25 mouse cellular contexts compared by ENCODE assay signal in the genomic region with DNA sequence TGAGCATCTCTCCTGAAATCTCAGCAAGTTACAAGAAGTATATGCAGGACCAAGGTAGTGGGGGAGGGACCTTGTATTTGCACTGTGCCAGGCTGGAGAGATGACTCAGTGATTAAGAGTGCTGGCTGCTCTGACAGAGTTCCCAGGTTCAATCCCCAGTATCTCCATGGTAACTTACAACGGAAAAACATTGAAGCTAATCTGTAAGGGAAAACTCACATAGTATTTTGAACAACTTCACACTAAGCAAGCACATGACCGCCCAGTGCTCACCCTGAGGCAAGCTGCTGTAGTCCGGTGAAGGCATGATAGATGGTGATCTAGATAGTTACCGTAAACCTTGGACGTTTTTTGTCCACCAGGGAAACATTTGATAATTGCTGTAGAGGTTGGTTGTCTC. TPM values are rescaled to one million over a fixed set of nuclear protein-coding genes. Genes with fewer than 3 reads are reported as not detected.
A peak's percentile ranks its signal among the peaks of the same experiment; 100 is the strongest.
DNase-seq lines count a peak whose midpoint lies in the region; ATAC-seq and TF ChIP-seq lines count a peak whose summit lies in the region.
"Had no signal": no experiment of that assay in that cellular context is flagged by ENCODE, and none has a peak within 500 bp of the region (broad histone marks: within the 10 kb centered on the region; RNA-seq: fewer than 3 reads in every experiment).

No protein-coding gene starts in this region.

- no peak overlapping the region for H3K4me3 ChIP-seq in intestine, embryonic 14.5 days (ENCODE audit: low read depth, low read length)
- no peak overlapping the region for H3K4me3 ChIP-seq in intestine, postnatal 0 days (ENCODE audit: low read depth, low read length)
- H3K4me3 ChIP-seq in stomach, postnatal 0 days (ENCODE audit: low read depth, low read length): no peak overlapping the region
- no peak overlapping the region for H3K4me3 ChIP-seq in forebrain, embryonic 11.5 days (ENCODE audit: low read depth, low read length)
- H3K4me3 ChIP-seq: embryonic facial prominence, embryonic 10.5 days; embryonic facial prominence, embryonic 12.5 days; forebrain, embryonic 12.5 days had no signal

- no peak overlapping the region for H3K4me2 ChIP-seq in intestine, embryonic 14.5 days (ENCODE audit: low read length)
- H3K4me2 ChIP-seq in intestine, postnatal 0 days (replicated peaks; ENCODE audit: low read depth): no peak overlapping the region
- H3K4me2 ChIP-seq in stomach, postnatal 0 days (replicated peaks; ENCODE audit: low read depth): no peak overlapping the region
- no peak overlapping the region for H3K4me2 ChIP-seq in forebrain, embryonic 11.5 days (ENCODE audit: low read depth, low read length, severe bottlenecking)
- H3K4me2 ChIP-seq: embryonic facial prominence, embryonic 12.5 days; forebrain, embryonic 12.5 days had no signal

- DNase-seq in intestine, embryonic 14.5 days (ENCODE audit: low spot score): peak; percentile 15
- DNase-seq in 3T3-L1 (ENCODE audit: low read depth, low spot score) (peak; percentile 12), NIH3T3 (ENCODE audit: low read depth) (peak; percentile 65)
- DNase-seq in stomach, postnatal 0 days (ENCODE audit: low spot score): no peak
- no peak for DNase-seq in forebrain, embryonic 11.5 days (ENCODE audit: low spot score)
- no peak for DNase-seq in cerebellum, postnatal 4 days (ENCODE audit: low spot score in 2 of 2)
- DNase-seq: adrenal gland, adult 8-10 months; adrenal gland, postnatal 14 days; adrenal gland, postnatal 36 days; B cell, adult 2 months; cerebellum, adult 11-12 months; cerebellum, adult 2 months; cerebellum, adult 9-11 months; cerebellum, postnatal 14 days; cerebellum, postnatal 36 days had no signal

- no peaks in the 10 kb centered on the region for H3K4me1 ChIP-seq in intestine, embryonic 14.5 days (replicated peaks; ENCODE audit: control insufficient read depth, insufficient read depth, low read length)
- H3K4me1 ChIP-seq in intestine, postnatal 0 days (replicated peaks; ENCODE audit: control insufficient read depth, insufficient read depth, low read length): no peaks in the 10 kb centered on the region
- H3K4me1 ChIP-seq in stomach, postnatal 0 days (replicated peaks; ENCODE audit: control insufficient read depth, insufficient read depth): no peaks in the 10 kb centered on the region
- no peaks in the 10 kb centered on the region for H3K4me1 ChIP-seq in forebrain, embryonic 11.5 days (replicated peaks; ENCODE audit: control insufficient read depth, insufficient read depth, low read length)
- H3K4me1 ChIP-seq: embryonic facial prominence, embryonic 10.5 days; embryonic facial prominence, embryonic 12.5 days; forebrain, embryonic 12.5 days had no signal

- no peaks in the 10 kb centered on the region for H3K27me3 ChIP-seq in intestine, embryonic 14.5 days (replicated peaks; ENCODE audit: control insufficient read depth, insufficient read depth, low read length)
- no peaks in the 10 kb centered on the region for H3K27me3 ChIP-seq in intestine, postnatal 0 days (replicated peaks; ENCODE audit: control insufficient read depth, insufficient read depth, low read length)
- no peaks in the 10 kb centered on the region for H3K27me3 ChIP-seq in stomach, postnatal 0 days (ENCODE audit: control insufficient read depth, insufficient read depth, low read length)
- no peaks in the 10 kb centered on the region for H3K27me3 ChIP-seq in forebrain, embryonic 11.5 days (ENCODE audit: control insufficient read depth, insufficient read depth, low read length)
- H3K27me3 ChIP-seq: CH12.LX; embryonic facial prominence, embryonic 12.5 days; forebrain, embryonic 12.5 days had no signal

- no peak for TF ChIP-seq CTCF in intestine, postnatal 0 days (IDR thresholded peaks at IDR 0.05; ENCODE audit: low read depth)
- no peak for TF ChIP-seq CTCF in stomach, postnatal 0 days (IDR thresholded peaks at IDR 0.05; ENCODE audit: low read depth)

- WGBS in intestine, embryonic 14.5 days: 71% methylated on average over 5 of the region's 5 CpGs
- 66% methylated on average over 5 of the region's 5 CpGs for WGBS in intestine, postnatal 0 days
- 53% methylated on average over 5 of the region's 5 CpGs for WGBS in stomach, postnatal 0 days
- 92% methylated on average over 5 of the region's 5 CpGs for WGBS in forebrain, embryonic 11.5 days

- ATAC-seq in intestine, embryonic 14.5 days (replicated peaks; ENCODE audit: low FRiP score, low TSS enrichment, low read depth): no peak
- no peak for ATAC-seq in intestine, postnatal 0 days
- peak; percentile 59 for ATAC-seq in stomach, postnatal 0 days (ENCODE audit: low FRiP score, low TSS enrichment)
- no peak for ATAC-seq in forebrain, embryonic 11.5 days (replicated peaks; ENCODE audit: low FRiP score)
- ATAC-seq: activated CD4-positive, CD25-positive, alpha-beta regulatory T cell, adult 4 months; CD4-positive, CD25-positive, alpha-beta regulatory T cell, adult 4 months; forebrain, embryonic 14.5 days; forebrain, embryonic 16.5 days had no signal

- no peak overlapping the region for H3K27ac ChIP-seq in intestine, embryonic 14.5 days (ENCODE audit: low read depth)
- no peak overlapping the region for H3K27ac ChIP-seq in intestine, postnatal 0 days (ENCODE audit: low read depth, low read length)
- no peak overlapping the region for H3K27ac ChIP-seq in stomach, postnatal 0 days (replicated peaks)
- H3K27ac ChIP-seq in forebrain, embryonic 11.5 days (ENCODE audit: low read depth, low read length): no peak overlapping the region
- H3K27ac ChIP-seq: embryonic facial prominence, embryonic 10.5 days; embryonic facial prominence, embryonic 12.5 days; forebrain, embryonic 12.5 days had no signal

- no peaks in the 10 kb centered on the region for H3K36me3 ChIP-seq in intestine, embryonic 14.5 days (ENCODE audit: control insufficient read depth, insufficient read depth, low read length)
- no peaks in the 10 kb centered on the region for H3K36me3 ChIP-seq in intestine, postnatal 0 days (ENCODE audit: control insufficient read depth, insufficient read depth)
- no peaks in the 10 kb centered on the region for H3K36me3 ChIP-seq in stomach, postnatal 0 days (ENCODE audit: control insufficient read depth, insufficient read depth, low read length)
- H3K36me3 ChIP-seq in forebrain, embryonic 11.5 days (ENCODE audit: control insufficient read depth, insufficient read depth, low read length): no peaks in the 10 kb centered on the region
- H3K36me3 ChIP-seq: embryonic facial prominence, embryonic 10.5 days; embryonic facial prominence, embryonic 12.5 days; forebrain, embryonic 12.5 days; G1E had no signal

- no peak for TF ChIP-seq EP300 in stomach, postnatal 0 days (optimal IDR thresholded peaks at IDR 0.05)

- no peak overlapping the region for H3K9ac ChIP-seq in intestine, embryonic 14.5 days (ENCODE audit: low read length)
- no peak overlapping the region for H3K9ac ChIP-seq in intestine, postnatal 0 days (ENCODE audit: low read depth, low read length)
- H3K9ac ChIP-seq in stomach, postnatal 0 days (ENCODE audit: low read length): no peak overlapping the region
- H3K9ac ChIP-seq in forebrain, embryonic 11.5 days (ENCODE audit: low read length): no peak overlapping the region
- H3K9ac ChIP-seq: embryonic facial prominence, embryonic 12.5 days; forebrain, embryonic 12.5 days had no signal

- no peaks in the 10 kb centered on the region for H3K9me3 ChIP-seq in intestine, embryonic 14.5 days (ENCODE audit: control insufficient read depth, low read length)
- H3K9me3 ChIP-seq in intestine, postnatal 0 days (ENCODE audit: control insufficient read depth): no peaks in the 10 kb centered on the region
- no peaks in the 10 kb centered on the region for H3K9me3 ChIP-seq in stomach, postnatal 0 days (ENCODE audit: control insufficient read depth, low read length)
- H3K9me3 ChIP-seq in forebrain, embryonic 11.5 days (ENCODE audit: control insufficient read depth, low read length): no peaks in the 10 kb centered on the region
- H3K9me3 ChIP-seq: embryonic facial prominence, embryonic 10.5 days; embryonic facial prominence, embryonic 12.5 days; forebrain, embryonic 12.5 days; G1E had no signal

RNA-seq across cellular contexts. Expression of a gene that starts 39.8 kb away (rescaled TPM):
- 15.8 and 18.9 TPM in 2 replicates for polyA plus RNA-seq in intestine, embryonic 14.5 days (2014; fragmentation: Nextera tagmentation; extraction: Ambion mirVana)
- 9.9 and 10.8 TPM in 2 replicates for polyA plus RNA-seq in intestine, postnatal 0 days (2015; fragmentation: Nextera tagmentation; extraction: Ambion mirVana)
- 71.0 and 73.3 TPM in 2 replicates for polyA plus RNA-seq in stomach, postnatal 0 days (2015; fragmentation: Nextera tagmentation; extraction: Ambion mirVana)
- 1.1 and 1.4 TPM in 2 replicates for polyA plus RNA-seq in forebrain, embryonic 11.5 days (2014; fragmentation: Nextera tagmentation; extraction: Ambion mirVana)
- polyA plus RNA-seq: G1E had no signal

Comparison
In these comparisons a context has a peak if more than half of its experiments do, and no peak if none do; other contexts are left out.
1. DNase-seq: peak in intestine, embryonic 14.5 days (single experiment), 3T3-L1 (single experiment) and NIH3T3 (single experiment); none in stomach, postnatal 0 days (single experiment), forebrain, embryonic 11.5 days (single experiment) and cerebellum, postnatal 4 days (0 of 2).